Mouse (Mus musculus): ENCODE data around the gene Speg. TPM values are rescaled to one million over a fixed set of nuclear protein-coding genes. Genes with fewer than 3 reads are reported as not detected.

Speg gene
- polyA plus RNA-seq, 1 experiment, result 35.0 TPM

GRCm38 (mm10) chr1:75406173-75406572 is 31.1 kb downstream of the Speg start:
- Histone ChIP-seq H3K4me1 (ENCODE audit: control insufficient read depth, insufficient read depth, low read length) (no peaks in the 10 kb centered on the region), H3K4me3 (replicated peaks; ENCODE audit: extremely low read depth, low read depth, low read length) (no peak overlapping the region)
- 87% methylated on average over 15 of the region's 15 CpGs for WGBS
- DNase-seq, result no peak
- TF ChIP-seq POLR2A (IDR thresholded peaks at IDR 0.05; ENCODE audit: borderline replicate concordance, extremely low read depth, low read depth, low read length) (no peak), CTCF (IDR thresholded peaks at IDR 0.05; ENCODE audit: insufficient read depth, low read length) (no peak)

- WGBS, result 89% methylated on average over 9 of the region's 9 CpGs
- Histone ChIP-seq H3K4me3 (replicated peaks; ENCODE audit: extremely low read depth, low read depth, low read length) (no peak overlapping the region), H3K4me1 (ENCODE audit: control insufficient read depth, insufficient read depth, low read length) (no peaks in the 10 kb centered on the region)
- TF ChIP-seq POLR2A (IDR thresholded peaks at IDR 0.05; ENCODE audit: borderline replicate concordance, extremely low read depth, low read depth, low read length) (no peak), CTCF (IDR thresholded peaks at IDR 0.05; ENCODE audit: insufficient read depth, low read length) (no peak)
- DNase-seq, result no peak
These were observed 32.0 kb downstream of the Speg start for GRCm38 (mm10) chr1:75407056-75407455.

GRCm38 (mm10) chr1:75408210-75408609 is 33.1 kb downstream of the Speg start:
- WGBS, result 48% methylated on average over 4 of the region's 4 CpGs
- TF ChIP-seq CTCF (IDR thresholded peaks at IDR 0.05; ENCODE audit: insufficient read depth, low read length) (no peak), POLR2A (IDR thresholded peaks at IDR 0.05; ENCODE audit: borderline replicate concordance, extremely low read depth, low read depth, low read length) (no peak)
- no peak for DNase-seq
- Histone ChIP-seq H3K4me1 (ENCODE audit: control insufficient read depth, insufficient read depth, low read length) (no peaks in the 10 kb centered on the region), H3K4me3 (replicated peaks; ENCODE audit: extremely low read depth, low read depth, low read length) (no peak overlapping the region)

GRCm38 (mm10) chr1:75409950-75410349 is 34.9 kb downstream of the Speg start:
- TF ChIP-seq POLR2A (IDR thresholded peaks at IDR 0.05; ENCODE audit: borderline replicate concordance, extremely low read depth, low read depth, low read length), result no peak
- no peak for TF ChIP-seq CTCF (IDR thresholded peaks at IDR 0.05; ENCODE audit: insufficient read depth, low read length)
- DNase-seq, result no peak

GRCm38 (mm10) chr1:75412196-75412595 is 37.1 kb downstream of the Speg start:
- TF ChIP-seq POLR2A (IDR thresholded peaks at IDR 0.05; ENCODE audit: borderline replicate concordance, extremely low read depth, low read depth, low read length) (no peak), CTCF (IDR thresholded peaks at IDR 0.05; ENCODE audit: insufficient read depth, low read length) (no peak)
- no peak overlapping the region for H3K4me3 ChIP-seq (replicated peaks; ENCODE audit: extremely low read depth, low read depth, low read length)
- H3K4me1 ChIP-seq (ENCODE audit: control insufficient read depth, insufficient read depth, low read length), result no peaks in the 10 kb centered on the region
- no peak for DNase-seq
- WGBS, result 89% methylated on average over 3 of the region's 3 CpGs

More at GRCm38 (mm10) chr1:75409950-75410349, 34.9 kb downstream of the Speg start:
- H3K4me1 ChIP-seq (ENCODE audit: control insufficient read depth, insufficient read depth, low read length), result no peaks in the 10 kb centered on the region
- 90% methylated on average over 7 of the region's 7 CpGs for WGBS
- no peak overlapping the region for H3K4me3 ChIP-seq (replicated peaks; ENCODE audit: extremely low read depth, low read depth, low read length)

- WGBS, result 59% methylated on average over 3 of the region's 3 CpGs
- DNase-seq, result no peak
- TF ChIP-seq POLR2A (IDR thresholded peaks at IDR 0.05; ENCODE audit: borderline replicate concordance, extremely low read depth, low read depth, low read length), result no peak
- peak; percentile 32 for TF ChIP-seq CTCF (IDR thresholded peaks at IDR 0.05; ENCODE audit: insufficient read depth, low read length)
These were observed 38.7 kb downstream of the Speg start for GRCm38 (mm10) chr1:75413749-75414148.

GRCm38 (mm10) chr1:75421794-75422193 is 46.7 kb downstream of the Speg start:
- 20% methylated on average over 20 of the region's 20 CpGs for WGBS

More at GRCm38 (mm10) chr1:75413749-75414148, 38.7 kb downstream of the Speg start:
- Histone ChIP-seq H3K4me3 (replicated peaks; ENCODE audit: extremely low read depth, low read depth, low read length) (no peak overlapping the region), H3K4me1 (ENCODE audit: control insufficient read depth, insufficient read depth, low read length) (no peaks in the 10 kb centered on the region)

GRCm38 (mm10) chr1:75422216-75422822 is 47.2 kb downstream of the Speg start:
- TF ChIP-seq CTCF (IDR thresholded peaks at IDR 0.05; ENCODE audit: insufficient read depth, low read length), result no peak
- TF ChIP-seq POLR2A (IDR thresholded peaks at IDR 0.05; ENCODE audit: borderline replicate concordance, extremely low read depth, low read depth, low read length), result no peak
- DNase-seq, result no peak
- WGBS, result 16% methylated on average over 32 of the region's 32 CpGs
- Histone ChIP-seq H3K4me3 (replicated peaks; ENCODE audit: extremely low read depth, low read depth, low read length) (no peak overlapping the region), H3K4me1 (ENCODE audit: control insufficient read depth, insufficient read depth, low read length) (no peaks in the 10 kb centered on the region)

More at GRCm38 (mm10) chr1:75421794-75422193, 46.7 kb downstream of the Speg start:
- Histone ChIP-seq H3K4me1 (ENCODE audit: control insufficient read depth, insufficient read depth, low read length) (no peaks in the 10 kb centered on the region), H3K4me3 (replicated peaks; ENCODE audit: extremely low read depth, low read depth, low read length) (no peak overlapping the region)
- DNase-seq, result no peak
- no peak for TF ChIP-seq POLR2A (IDR thresholded peaks at IDR 0.05; ENCODE audit: borderline replicate concordance, extremely low read depth, low read depth, low read length)
- no peak for TF ChIP-seq CTCF (IDR thresholded peaks at IDR 0.05; ENCODE audit: insufficient read depth, low read length)

- TF ChIP-seq POLR2A (IDR thresholded peaks at IDR 0.05; ENCODE audit: borderline replicate concordance, extremely low read depth, low read depth, low read length) (no peak), CTCF (IDR thresholded peaks at IDR 0.05; ENCODE audit: insufficient read depth, low read length) (no peak)
- Histone ChIP-seq H3K4me3 (replicated peaks; ENCODE audit: extremely low read depth, low read depth, low read length) (no peak overlapping the region), H3K4me1 (ENCODE audit: control insufficient read depth, insufficient read depth, low read length) (no peaks in the 10 kb centered on the region)
- DNase-seq, result no peak
- WGBS, result 5% methylated on average over 71 of the region's 71 CpGs
These were observed 47.9 kb downstream of the Speg start for GRCm38 (mm10) chr1:75422823-75423471.
